ENCODE assay signal across 28 mouse cellular contexts in genomic region chr7:118927279-118927678, GRCm38 (mm10).
"Had no signal": no experiment of that assay in that cellular context is flagged by ENCODE, and none has a peak within 500 bp of the region (broad histone marks: within the 10 kb centered on the region; RNA-seq: fewer than 3 reads in every experiment).

No protein-coding gene starts in this region.

- H3K27ac ChIP-seq: limb, embryonic 10.5 days; limb, embryonic 12.5 days; limb, embryonic 13.5 days; limb, embryonic 15.5 days; liver, embryonic 12.5 days; liver, embryonic 13.5 days; liver, embryonic 14.5 days; liver, embryonic 15.5 days; lung, embryonic 15.5 days; macrophage; midbrain, embryonic 10.5 days; midbrain, embryonic 12.5 days; midbrain, embryonic 13.5 days; midbrain, embryonic 15.5 days; neural tube, embryonic 12.5 days had no signal

- DNase-seq: left cerebral cortex, postnatal 4 days; liver; liver, embryonic 13.5 days; liver, postnatal 0 days; lung, adult 18-20 months; lung, adult 2 months; lung, embryonic 14.5 days; lung, postnatal 10 days; lung, postnatal 14 days; lung, postnatal 36 days; lung, postnatal 4 days; midbrain, embryonic 14.5 days had no signal

- H3K4me3 ChIP-seq: limb, embryonic 10.5 days; limb, embryonic 12.5 days; limb, embryonic 13.5 days; limb, embryonic 15.5 days; liver, embryonic 12.5 days; liver, embryonic 13.5 days; liver, embryonic 15.5 days; lung, embryonic 15.5 days; megakaryocyte, embryonic 14.5 days; midbrain, embryonic 10.5 days; midbrain, embryonic 12.5 days; midbrain, embryonic 13.5 days; midbrain, embryonic 15.5 days; myocyte; neural tube, embryonic 12.5 days had no signal
